Mouse (Mus musculus) intestine, embryonic 16.5 days (tissue): Measurements from ENCODE around the gene Gm853. TPM values are rescaled to one million over a fixed set of nuclear protein-coding genes. Genes with fewer than 3 reads are reported as not detected.
"Not testable (repeated sequence)": the region's sequence is repeated elsewhere in the genome, so short reads cannot be mapped to it uniquely, and the experiment has no call there.

ENCODE experiments used
- ATAC-seq: fragments of 200-750 bp; cut with Nextera tagmentation; 2 replicates; pipeline ENCODE4 v1.8.0; 2017; ENCODE audit warnings: moderate TSS enrichment, moderate library complexity
- H3K27ac ChIP-seq: fragments of 300-500 bp; sonication (generic); 2 replicates; pipeline ENCODE4 v1.5.1; 2014; ENCODE audit warnings: mild to moderate bottlenecking, low read length
- H3K27me3 ChIP-seq: fragments of 300-500 bp; sonication (generic); replicated peaks from 2 replicates; pipeline ENCODE4 v1.6.1; 2014; ENCODE audit warnings: low read length, control low read depth, mixed read lengths; ENCODE audit not compliant: control insufficient read depth, insufficient read depth
- H3K36me3 ChIP-seq: fragments of 300-500 bp; sonication (generic); 2 replicates; pipeline ENCODE4 v1.6.1; 2014; ENCODE audit warnings: low read length, control low read depth; ENCODE audit not compliant: control insufficient read depth, insufficient read depth
- H3K4me1 ChIP-seq: fragments of 300-500 bp; sonication (generic); 2 replicates; pipeline ENCODE4 v1.6.1; 2014; ENCODE audit warnings: low read length, control low read depth, mixed read lengths; ENCODE audit not compliant: control insufficient read depth, insufficient read depth
- H3K4me2 ChIP-seq: fragments of 300-500 bp; sonication (generic); 2 replicates; pipeline ENCODE4 v1.6.1; 2014; ENCODE audit warnings: low read depth, low read length, control low read depth
- H3K4me3 ChIP-seq: fragments of 300-500 bp; sonication (generic); 2 replicates; pipeline ENCODE4 v1.5.1; 2014; ENCODE audit warnings: mild to moderate bottlenecking, low read length
- H3K9ac ChIP-seq: fragments of 300-500 bp; sonication (generic); 2 replicates; pipeline ENCODE4 v1.6.1; 2014; ENCODE audit warnings: low read depth, low read length
- H3K9me3 ChIP-seq: fragments of 300-500 bp; sonication (generic); 2 replicates; pipeline ENCODE4 v1.6.1; 2016; ENCODE audit warnings: low read length, control low read depth; ENCODE audit not compliant: control insufficient read depth
- WGBS: fragments of 180-500 bp; shearing (Covaris S2); extraction: QIAGEN DNeasy Blood & Tissue Kit; methylation state at CpG from one replicate; pipeline ENCODE4 v1.1.7; 2014; 5-methylcytosine and 5-hydroxymethylcytosine counted together
- polyA plus RNA-seq: library from polyadenylated mRNA; unstranded; fragments of >200 nt; fragmentation: Nextera tagmentation; extraction: Ambion mirVana; gene quantifications from 2 replicates; pipeline ENCODE4 v1.2.1, GENCODE M21; 2015

Gm853 gene
- polyA plus RNA-seq, 1 experiment from 2014 or later = not detected

DNA sequence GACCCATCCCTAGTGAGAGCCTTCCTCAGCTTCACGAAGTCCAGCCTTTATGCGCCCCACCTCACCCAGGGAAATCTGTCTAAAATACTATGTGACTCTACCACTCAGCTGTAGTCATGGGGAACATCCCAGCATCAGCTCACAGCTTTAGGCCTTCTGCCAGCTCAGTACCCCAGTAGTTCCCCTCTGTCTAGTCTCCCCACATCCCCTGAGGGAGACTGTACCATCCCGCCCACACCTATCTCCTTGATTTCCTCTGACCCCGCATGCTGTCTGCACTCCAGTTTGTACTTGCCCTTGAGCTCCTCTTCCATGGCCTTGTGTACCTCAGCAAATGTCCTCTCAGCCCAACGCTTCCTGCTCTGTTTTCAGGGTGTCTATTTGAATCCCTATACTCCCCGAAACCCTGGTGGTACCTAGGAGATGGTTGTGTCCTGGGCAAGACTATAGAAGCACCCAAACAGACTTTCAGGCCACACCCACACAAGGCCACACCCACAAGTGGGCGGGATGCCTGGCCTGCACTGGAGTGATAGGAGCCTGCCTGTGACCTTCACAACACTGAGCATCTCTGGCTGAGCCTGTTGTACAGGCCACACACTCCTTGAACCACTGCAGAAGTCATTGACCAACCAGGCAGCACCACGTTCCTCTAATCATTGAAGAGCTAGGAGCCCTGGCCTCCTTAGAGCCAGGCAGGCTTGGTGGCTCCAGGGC, 30.4 kb upstream of the Gm853 start:
- WGBS = 60% methylated on average over 8 of the region's 8 CpGs
- Histone ChIP-seq H3K36me3 (no peaks in the 10 kb centered on the region), H3K9ac (no peak overlapping the region), H3K27ac (no peak overlapping the region), H3K4me3 (no peak overlapping the region), H3K4me1 (0 out of 2 replicates have a peak, but pooled peaks cover 7% of the 10 kb centered on the region), H3K9me3 (no peaks in the 10 kb centered on the region), H3K4me2 (no peak overlapping the region), H3K27me3 (no peaks in the 10 kb centered on the region)
- peak; percentile 81 for ATAC-seq

DNA sequence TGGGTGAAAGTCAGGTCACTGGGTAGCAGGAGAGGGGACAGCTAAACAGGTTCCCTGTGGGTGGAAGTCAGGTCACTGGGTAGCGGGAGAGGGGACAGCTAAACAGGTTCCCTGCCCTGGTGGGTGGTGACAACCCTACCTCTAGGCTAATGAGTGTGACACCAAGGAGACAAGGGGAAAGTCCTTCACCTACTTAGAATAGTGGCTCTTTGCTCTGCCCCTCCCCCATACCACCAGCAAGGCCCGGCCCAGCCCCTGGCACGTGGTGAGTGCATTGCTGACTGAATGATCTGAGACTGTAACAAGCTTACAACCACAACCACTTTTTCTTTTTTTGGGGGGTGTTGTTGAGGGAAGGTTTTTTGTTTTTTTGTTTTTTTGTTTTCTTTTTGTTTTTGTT, 29.6 kb upstream of the Gm853 start:
- 0 out of 2 replicates have a peak, but pooled peaks cover 7% of the 10 kb centered on the region for H3K4me1 ChIP-seq
- H3K9me3 ChIP-seq = no peaks in the 10 kb centered on the region
- no peak overlapping the region for H3K9ac ChIP-seq
- no peak overlapping the region for H3K4me3 ChIP-seq
- peak overlapping the region; percentile 25; the same call in 1 of the 2 replicates for H3K4me2 ChIP-seq
- H3K36me3 ChIP-seq = no peaks in the 10 kb centered on the region
- H3K27ac ChIP-seq = peak overlapping the region; percentile 51; the same call in 1 of the 2 replicates
- H3K27me3 ChIP-seq = no peaks in the 10 kb centered on the region
- 36% methylated on average over 3 of the region's 3 CpGs for WGBS
- ATAC-seq = peak; percentile 75

DNA sequence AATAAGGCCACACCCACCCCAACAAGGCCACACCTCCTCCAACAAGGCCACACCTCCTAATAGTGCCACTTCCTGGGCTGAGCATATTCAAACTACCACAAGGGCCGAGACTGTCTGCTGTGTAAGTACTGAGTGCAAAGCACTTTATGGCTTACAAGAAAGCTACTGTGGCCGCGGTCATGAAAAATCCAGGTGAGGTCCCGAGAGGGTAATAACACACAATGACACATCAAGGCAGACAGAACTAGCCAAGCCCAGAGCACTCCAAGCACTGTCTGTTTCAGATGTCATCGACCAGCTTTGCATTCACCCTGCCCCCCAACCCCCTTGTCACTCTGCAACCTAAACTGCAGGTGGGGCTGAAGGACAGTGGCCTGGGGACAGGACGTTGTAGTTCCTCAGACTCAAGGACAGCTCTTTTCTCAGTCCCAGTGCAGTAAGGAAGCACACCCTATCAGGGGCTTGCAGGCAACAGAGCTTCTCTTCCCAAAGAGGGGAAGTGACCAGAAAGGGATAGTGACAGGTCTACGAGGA, 29.0 kb upstream of the Gm853 start:
- ATAC-seq = peak; percentile 50
- Histone ChIP-seq H3K27me3 (no peaks in the 10 kb centered on the region), H3K4me1 (0 out of 2 replicates have a peak, but pooled peaks cover 7% of the 10 kb centered on the region), H3K36me3 (no peaks in the 10 kb centered on the region), H3K4me2 (peak overlapping the region; percentile 25; the same call in 1 of the 2 replicates), H3K4me3 (peak overlapping the region; percentile 13; the same call in 1 of the 2 replicates), H3K9me3 (no peaks in the 10 kb centered on the region), H3K9ac (no peak overlapping the region), H3K27ac (peak overlapping the region; percentile 51; the same call in 1 of the 2 replicates)
- WGBS = 27% methylated on average over 7 of the region's 7 CpGs

DNA sequence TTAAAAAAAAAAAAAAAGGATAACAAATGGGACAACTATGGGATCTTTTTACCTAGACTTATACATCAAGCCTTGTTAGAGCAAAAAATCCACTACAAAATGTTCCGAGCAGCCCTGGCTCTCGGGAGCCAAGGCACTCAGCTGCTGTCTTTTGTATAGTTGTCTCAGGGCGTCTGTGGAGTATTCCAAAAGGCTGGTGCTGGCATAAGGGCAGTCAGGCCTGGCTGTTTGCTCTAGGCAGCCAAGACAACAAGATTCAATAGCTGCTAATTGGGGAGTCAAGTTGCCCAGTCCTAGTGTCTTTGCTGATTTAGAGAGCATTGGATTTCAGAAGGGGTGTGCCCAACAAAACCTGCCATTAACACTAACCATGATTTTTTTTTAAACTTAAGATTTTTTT, 26.4 kb upstream of the Gm853 start:
- H3K9me3 ChIP-seq = no peaks in the 10 kb centered on the region
- H3K4me1 ChIP-seq = 0 out of 2 replicates have a peak, but pooled peaks cover 7% of the 10 kb centered on the region
- H3K36me3 ChIP-seq = no peaks in the 10 kb centered on the region
- no peak overlapping the region for H3K4me3 ChIP-seq
- WGBS = 68% methylated on average over 3 of the region's 3 CpGs
- H3K27ac ChIP-seq = no peak overlapping the region
- no peaks in the 10 kb centered on the region for H3K27me3 ChIP-seq
- no peak for ATAC-seq
- no peak overlapping the region for H3K4me2 ChIP-seq
- H3K9ac ChIP-seq = no peak overlapping the region

DNA sequence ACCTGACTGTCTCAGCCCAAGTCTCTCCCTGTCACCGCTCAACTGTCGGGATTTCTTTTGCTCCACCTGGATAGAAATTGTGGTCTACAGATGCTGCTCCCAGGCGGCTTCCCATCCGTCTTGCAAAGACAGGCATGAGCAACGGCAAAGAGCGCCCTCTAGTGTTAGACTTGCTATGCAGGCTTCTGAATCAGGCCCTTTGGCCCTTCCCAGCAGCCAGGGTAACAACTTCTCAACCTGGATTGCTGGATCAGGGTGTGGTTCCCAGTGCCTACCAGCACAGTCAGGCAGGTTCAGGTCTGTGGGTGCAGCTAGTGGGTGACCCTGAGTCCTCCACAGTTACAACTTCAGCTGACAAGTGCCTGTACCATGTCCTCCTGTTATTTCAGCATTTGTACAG, 23.9 kb upstream of the Gm853 start:
- no peak overlapping the region for H3K4me2 ChIP-seq
- no peak overlapping the region for H3K27ac ChIP-seq
- no peaks in the 10 kb centered on the region for H3K36me3 ChIP-seq
- H3K9me3 ChIP-seq = no peaks in the 10 kb centered on the region
- no peak overlapping the region for H3K9ac ChIP-seq
- WGBS = 2% methylated on average over 6 of the region's 6 CpGs
- H3K4me1 ChIP-seq = no peaks in the 10 kb centered on the region
- no peaks in the 10 kb centered on the region for H3K27me3 ChIP-seq
- ATAC-seq = peak; percentile 67
- no peak overlapping the region for H3K4me3 ChIP-seq

DNA sequence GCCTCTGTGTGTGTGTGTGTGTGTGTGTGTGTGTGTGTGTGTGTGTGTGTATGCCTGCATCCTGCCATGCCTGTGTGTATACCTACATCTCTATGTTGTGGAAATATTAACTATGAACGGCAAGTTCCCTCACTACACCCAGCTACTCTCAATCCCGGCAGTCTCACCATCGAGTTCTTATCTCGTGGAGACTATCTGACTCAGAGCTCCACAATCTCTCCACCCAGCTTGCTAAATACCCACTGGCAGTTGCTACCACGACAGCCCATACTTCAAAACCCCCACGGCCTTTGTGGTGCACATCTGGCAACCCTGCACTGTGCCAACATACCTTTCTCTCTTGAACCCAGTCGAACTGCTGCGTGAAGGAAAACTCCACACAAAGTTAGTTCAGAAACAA, 22.5 kb upstream of the Gm853 start:
- no peak for ATAC-seq
- Histone ChIP-seq H3K27ac (no peak overlapping the region), H3K4me3 (no peak overlapping the region), H3K9ac (no peak overlapping the region), H3K36me3 (no peaks in the 10 kb centered on the region), H3K9me3 (no peaks in the 10 kb centered on the region; the same call in 1 of the 2 replicates), H3K4me1 (no peaks in the 10 kb centered on the region), H3K27me3 (no peaks in the 10 kb centered on the region), H3K4me2 (no peak overlapping the region)
- WGBS = 57% methylated on average over 8 of the region's 8 CpGs

DNA sequence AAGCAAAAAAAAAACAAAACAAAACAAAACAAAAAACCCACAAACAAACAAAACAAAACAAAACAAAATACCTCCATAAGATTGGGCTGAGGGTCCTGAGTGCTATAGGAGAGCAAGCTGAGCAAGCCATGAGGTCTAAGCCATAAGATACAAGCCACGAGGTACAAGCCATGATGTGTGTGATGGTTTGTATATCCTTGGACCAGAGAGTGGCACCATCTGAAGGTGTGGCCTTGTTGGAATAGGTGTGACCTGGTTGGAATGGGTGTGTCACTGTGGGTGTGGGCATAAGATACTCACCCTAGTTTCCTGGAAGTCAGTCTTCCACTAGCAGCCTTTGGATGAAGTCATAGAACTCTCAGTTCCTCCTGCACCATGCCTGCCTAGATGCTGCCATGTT, 21.4 kb upstream of the Gm853 start:
- not testable (repeated sequence) for H3K27me3 ChIP-seq, H3K9ac ChIP-seq, H3K9me3 ChIP-seq, H3K27ac ChIP-seq, ATAC-seq, H3K36me3 ChIP-seq, H3K4me3 ChIP-seq, H3K4me1 ChIP-seq, H3K4me2 ChIP-seq
- WGBS = 75% methylated on average over 1 of the region's 1 CpGs

DNA sequence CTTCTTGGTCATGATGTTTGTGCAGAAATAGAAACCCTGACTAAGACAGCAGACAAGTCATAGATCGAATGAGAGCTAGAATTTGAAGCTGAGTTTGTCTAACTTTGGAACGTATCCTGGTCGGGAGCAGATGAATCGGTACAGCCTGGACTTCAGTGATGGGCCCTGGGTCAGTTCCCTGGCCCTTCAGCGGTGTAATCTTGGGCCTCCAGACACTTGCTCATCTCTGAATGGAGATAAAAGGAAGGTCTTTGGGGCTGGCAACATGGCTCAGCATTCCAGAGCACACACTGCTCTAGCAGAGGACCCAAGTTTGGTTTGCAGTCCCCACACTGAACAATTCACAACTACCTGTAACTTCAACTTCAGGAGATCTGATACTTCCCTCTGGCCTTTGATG, 20.8 kb upstream of the Gm853 start:
- H3K4me3 ChIP-seq = no peak overlapping the region
- no peak overlapping the region for H3K4me2 ChIP-seq
- no peak for ATAC-seq
- H3K9ac ChIP-seq = no peak overlapping the region
- no peaks in the 10 kb centered on the region for H3K27me3 ChIP-seq
- H3K27ac ChIP-seq = no peak overlapping the region
- no peaks in the 10 kb centered on the region; the same call in 1 of the 2 replicates for H3K9me3 ChIP-seq
- 94% methylated on average over 5 of the region's 5 CpGs for WGBS
- H3K36me3 ChIP-seq = no peaks in the 10 kb centered on the region
- no peaks in the 10 kb centered on the region for H3K4me1 ChIP-seq

DNA sequence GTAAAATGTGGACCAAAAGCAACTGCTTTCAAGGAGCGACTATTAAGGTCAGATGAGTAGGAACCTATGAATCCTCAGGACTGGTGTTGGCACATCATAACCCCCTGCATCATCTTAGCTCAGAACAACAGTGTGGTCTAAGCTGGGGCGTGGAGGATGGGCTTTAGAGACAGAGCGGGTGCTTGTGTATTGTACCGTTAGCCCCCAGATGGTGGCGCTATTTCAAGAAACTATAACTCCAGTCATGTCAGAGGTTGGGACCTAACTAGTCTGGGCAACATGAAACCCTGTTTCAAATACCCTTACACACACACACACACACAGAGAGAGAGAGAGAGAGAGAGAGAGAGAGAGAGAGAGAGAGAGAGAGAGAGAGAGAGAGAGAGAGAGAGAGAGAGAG, 18.5 kb upstream of the Gm853 start:
- Histone ChIP-seq H3K9me3 (no peaks in the 10 kb centered on the region; the same call in 1 of the 2 replicates), H3K4me1 (no peaks in the 10 kb centered on the region), H3K36me3 (no peaks in the 10 kb centered on the region), H3K9ac (no peak overlapping the region), H3K27me3 (no peaks in the 10 kb centered on the region), H3K27ac (no peak overlapping the region), H3K4me3 (no peak overlapping the region), H3K4me2 (no peak overlapping the region)
- ATAC-seq = no peak
- WGBS = 31% methylated on average over 5 of the region's 5 CpGs
